Mouse (Mus musculus): ENCODE measurements around the gene Glud1. TPM values are rescaled to one million over a fixed set of nuclear protein-coding genes. Genes with fewer than 3 reads are reported as not detected.
A peak's percentile ranks its signal among the peaks of the same experiment; 100 is the strongest.

The Glud1 gene
- total RNA-seq, 1 experiment: 211 TPM

DNA sequence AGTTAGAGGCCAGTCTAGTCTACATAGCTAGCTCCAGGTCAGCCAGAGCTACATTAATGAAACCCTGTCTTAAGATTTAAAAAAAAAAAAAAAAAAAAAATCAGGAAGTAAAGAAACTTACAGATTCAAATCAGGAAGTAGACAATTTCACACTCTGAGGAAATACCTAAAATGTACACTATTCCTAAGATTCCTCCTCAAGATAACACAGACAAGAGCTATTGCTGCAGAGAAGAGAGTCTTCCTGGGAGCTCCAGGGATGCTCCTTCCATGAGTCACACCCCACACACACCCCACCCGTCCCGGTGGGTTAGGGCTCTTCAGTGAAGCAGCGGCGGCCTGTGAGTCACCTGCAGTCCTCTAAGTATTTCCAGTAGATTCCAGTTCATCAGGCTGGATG lies 13.5 kb upstream of the Glud1 start:
- no peak for DNase-seq (ENCODE audit: low read depth, low spot score)
- Histone ChIP-seq H3K36me3 (ENCODE audit: control insufficient read depth, insufficient read depth, low read length, poor library complexity, severe bottlenecking) (peaks cover 2% of the 10 kb centered on the region; the same call in 1 of the 2 replicates), H3K27ac (ENCODE audit: insufficient read depth, low read depth, low read length, poor library complexity, severe bottlenecking) (peak overlapping the region; percentile 66; the same call in 1 of the 2 replicates), H3K4me3 (ENCODE audit: insufficient read depth in 1 of 2, low read depth in 1 of 2, low read length in 2 of 2, poor library complexity in 1 of 2, severe bottlenecking in 1 of 2) (no peak overlapping the region), H3K9me3 (ENCODE audit: control insufficient read depth, insufficient read depth, low read depth, low read length) (no peaks in the 10 kb centered on the region), H3K9ac (ENCODE audit: insufficient read depth, low read depth, low read length, poor library complexity, severe bottlenecking) (no peak overlapping the region), H3K4me1 (ENCODE audit: control insufficient read depth in 2 of 2, insufficient read depth in 2 of 2, low read length in 2 of 2, poor library complexity in 1 of 2) (peaks cover 3 to 10% of the 10 kb centered on the region in 2 experiments)
- in situ Hi-C loops (cut with MboI; ENCODE audit: low sequenced_read_pairs in 2 of 2, unreplicated experiment in 2 of 2): no loop called here
- no peak for TF ChIP-seq HCFC1 (IDR thresholded peaks at IDR 0.05; ENCODE audit: borderline replicate concordance, insufficient read depth, low read length)
- peak; percentile 63 for TF ChIP-seq ZNF384 (IDR thresholded peaks at IDR 0.05; ENCODE audit: low read depth, low read length)
- TF ChIP-seq CHD2 (IDR thresholded peaks at IDR 0.05; ENCODE audit: low read depth, low read length): no peak

GRCm38 (mm10) chr14:34297634-34298033 lies 12.9 kb upstream of the Glud1 start:
- no peak overlapping the region for H3K9ac ChIP-seq (ENCODE audit: insufficient read depth, low read depth, low read length, poor library complexity, severe bottlenecking)
- peaks cover 3 to 10% of the 10 kb centered on the region in 2 experiments for H3K4me1 ChIP-seq (ENCODE audit: control insufficient read depth in 2 of 2, insufficient read depth in 2 of 2, low read length in 2 of 2, poor library complexity in 1 of 2)
- H3K36me3 ChIP-seq (ENCODE audit: control insufficient read depth, insufficient read depth, low read length, poor library complexity, severe bottlenecking): peaks cover 3% of the 10 kb centered on the region; the same call in 1 of the 2 replicates
- in situ Hi-C loops (cut with MboI; ENCODE audit: low sequenced_read_pairs in 2 of 2, unreplicated experiment in 2 of 2): no loop called here
- no peaks in the 10 kb centered on the region for H3K9me3 ChIP-seq (ENCODE audit: control insufficient read depth, insufficient read depth, low read depth, low read length)
- peak overlapping the region; percentile 43; the same call in 1 of the 2 replicates for H3K27ac ChIP-seq (ENCODE audit: insufficient read depth, low read depth, low read length, poor library complexity, severe bottlenecking)
- H3K4me3 ChIP-seq (ENCODE audit: insufficient read depth in 1 of 2, low read depth in 1 of 2, low read length in 2 of 2, poor library complexity in 1 of 2, severe bottlenecking in 1 of 2): no peak overlapping the region
- no peak for DNase-seq (ENCODE audit: low read depth, low spot score)
- TF ChIP-seq CHD2 (IDR thresholded peaks at IDR 0.05; ENCODE audit: low read depth, low read length) (no peak), ZNF384 (IDR thresholded peaks at IDR 0.05; ENCODE audit: low read depth, low read length) (no peak), HCFC1 (IDR thresholded peaks at IDR 0.05; ENCODE audit: borderline replicate concordance, insufficient read depth, low read length) (no peak), ZC3H11A (IDR thresholded peaks at IDR 0.05; ENCODE audit: borderline replicate concordance, low read depth, low read length) (no peak), MAFK (IDR thresholded peaks at IDR 0.05; ENCODE audit: insufficient read depth, low read depth, low read length) (no peak)

- no peak for TF ChIP-seq HCFC1 (IDR thresholded peaks at IDR 0.05; ENCODE audit: borderline replicate concordance, insufficient read depth, low read length)
- TF ChIP-seq ZNF384 (IDR thresholded peaks at IDR 0.05; ENCODE audit: low read depth, low read length): no peak
- TF ChIP-seq MAFK (IDR thresholded peaks at IDR 0.05; ENCODE audit: insufficient read depth, low read depth, low read length): no peak
- TF ChIP-seq CHD2 (IDR thresholded peaks at IDR 0.05; ENCODE audit: low read depth, low read length): no peak
- TF ChIP-seq ZC3H11A (IDR thresholded peaks at IDR 0.05; ENCODE audit: borderline replicate concordance, low read depth, low read length): no peak
- Histone ChIP-seq H3K4me3 (ENCODE audit: insufficient read depth in 1 of 2, low read depth in 1 of 2, low read length in 2 of 2, poor library complexity in 1 of 2, severe bottlenecking in 1 of 2) (no peak overlapping the region), H3K4me1 (ENCODE audit: control insufficient read depth in 2 of 2, insufficient read depth in 2 of 2, low read length in 2 of 2, poor library complexity in 1 of 2) (peaks cover 13% of the 10 kb centered on the region in 2 experiments), H3K9ac (ENCODE audit: insufficient read depth, low read depth, low read length, poor library complexity, severe bottlenecking) (no peak overlapping the region), H3K36me3 (ENCODE audit: control insufficient read depth, insufficient read depth, low read length, poor library complexity, severe bottlenecking) (peaks cover 3% of the 10 kb centered on the region; the same call in 1 of the 2 replicates), H3K27ac (ENCODE audit: insufficient read depth, low read depth, low read length, poor library complexity, severe bottlenecking) (no peak overlapping the region), H3K9me3 (ENCODE audit: control insufficient read depth, insufficient read depth, low read depth, low read length) (no peaks in the 10 kb centered on the region)
- in situ Hi-C loops (cut with MboI; ENCODE audit: low sequenced_read_pairs in 2 of 2, unreplicated experiment in 2 of 2): no loop called here
- DNase-seq (ENCODE audit: low read depth, low spot score): no peak
Observed at GRCm38 (mm10) chr14:34298871-34299700, 11.4 kb upstream of the Glud1 start.

GRCm38 (mm10) chr14:34302681-34303242 lies 7.8 kb upstream of the Glud1 start:
- Histone ChIP-seq H3K27ac (ENCODE audit: insufficient read depth, low read depth, low read length, poor library complexity, severe bottlenecking) (no peak overlapping the region; the same call in 1 of the 2 replicates), H3K9me3 (ENCODE audit: control insufficient read depth, insufficient read depth, low read depth, low read length) (no peaks in the 10 kb centered on the region), H3K9ac (ENCODE audit: insufficient read depth, low read depth, low read length, poor library complexity, severe bottlenecking) (no peak overlapping the region), H3K4me3 (ENCODE audit: insufficient read depth in 1 of 2, low read depth in 1 of 2, low read length in 2 of 2, poor library complexity in 1 of 2, severe bottlenecking in 1 of 2) (no peak overlapping the region), H3K4me1 (ENCODE audit: control insufficient read depth in 2 of 2, insufficient read depth in 2 of 2, low read length in 2 of 2, poor library complexity in 1 of 2) (peaks cover 14 to 15% of the 10 kb centered on the region in 2 experiments), H3K36me3 (ENCODE audit: control insufficient read depth, insufficient read depth, low read length, poor library complexity, severe bottlenecking) (peaks cover 3% of the 10 kb centered on the region; the same call in 1 of the 2 replicates)
- DNase-seq (ENCODE audit: low read depth, low spot score): no peak
- in situ Hi-C loops (cut with MboI; ENCODE audit: low sequenced_read_pairs in 2 of 2, unreplicated experiment in 2 of 2): no loop called here
- TF ChIP-seq HCFC1 (IDR thresholded peaks at IDR 0.05; ENCODE audit: borderline replicate concordance, insufficient read depth, low read length) (no peak), ZC3H11A (IDR thresholded peaks at IDR 0.05; ENCODE audit: borderline replicate concordance, low read depth, low read length) (no peak), CHD2 (IDR thresholded peaks at IDR 0.05; ENCODE audit: low read depth, low read length) (no peak), MAFK (IDR thresholded peaks at IDR 0.05; ENCODE audit: insufficient read depth, low read depth, low read length) (no peak), ZNF384 (IDR thresholded peaks at IDR 0.05; ENCODE audit: low read depth, low read length) (no peak)
